Mouse (Mus musculus): Measurements from ENCODE around the gene A330070K13Rik. TPM values are rescaled to one million over a fixed set of nuclear protein-coding genes. Genes with fewer than 3 reads are reported as not detected.

The A330070K13Rik gene
- polyA plus RNA-seq, 1 experiment from 2014 or later: not detected

DNA sequence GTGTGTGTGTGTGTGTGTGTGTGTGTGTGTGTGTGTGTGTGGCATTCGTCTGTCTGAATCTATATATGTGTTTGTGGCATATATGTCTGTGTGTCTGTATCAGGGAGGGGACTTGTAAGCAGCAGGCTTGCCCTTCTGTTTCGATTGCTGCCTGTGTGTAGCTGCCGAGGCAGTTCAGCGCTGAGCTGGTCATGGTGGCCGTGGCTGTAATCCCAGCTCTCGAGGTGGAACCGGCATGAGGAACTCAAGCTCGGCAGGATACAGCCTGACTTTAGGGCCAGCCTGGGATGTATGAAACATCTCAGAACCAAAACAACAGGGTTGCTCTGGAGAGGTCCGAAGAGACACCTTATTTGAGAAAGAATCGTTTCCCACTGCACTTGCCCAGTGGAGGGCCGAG is 50.5 kb downstream of the A330070K13Rik start:
- Histone ChIP-seq H3K4me3 (replicated peaks; ENCODE audit: low read length) (no peak overlapping the region), H3K36me3 (ENCODE audit: control insufficient read depth, insufficient read depth) (peaks cover 7% of the 10 kb centered on the region), H3K9me3 (ENCODE audit: control insufficient read depth, low read length) (no peaks in the 10 kb centered on the region), H3K27me3 (replicated peaks; ENCODE audit: control insufficient read depth, insufficient read depth, low read length) (no peaks in the 10 kb centered on the region), H3K27ac (ENCODE audit: low read length) (no peak overlapping the region), H3K4me1 (replicated peaks; ENCODE audit: control insufficient read depth, insufficient read depth, low read length) (peaks cover 16% of the 10 kb centered on the region), H3K4me2 (ENCODE audit: low read length) (no peak overlapping the region), H3K9ac (replicated peaks; ENCODE audit: low read depth, low read length) (no peak overlapping the region)
- 91% methylated on average over 11 of the region's 11 CpGs for WGBS
- ATAC-seq: no peak

DNA sequence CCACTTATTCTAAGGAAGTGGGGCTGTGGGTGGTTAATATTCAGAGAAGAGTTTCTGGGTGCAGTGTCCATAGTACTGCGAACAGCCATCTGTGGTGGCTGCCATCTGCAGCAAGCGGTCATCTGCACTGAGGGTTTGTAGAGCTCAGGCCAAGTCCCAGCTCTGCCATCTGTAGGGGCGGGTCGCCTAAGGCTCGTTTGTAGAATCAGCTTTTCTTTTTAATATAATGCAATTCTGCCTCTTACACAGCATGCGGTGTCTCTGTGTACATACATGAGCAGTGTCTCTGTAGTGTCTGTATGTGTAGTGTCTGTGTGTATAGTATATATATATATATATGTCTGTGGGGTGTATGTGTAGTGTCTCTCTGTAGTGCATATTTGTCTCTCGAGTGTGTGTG is 50.9 kb downstream of the A330070K13Rik start:
- peaks cover 7% of the 10 kb centered on the region for H3K36me3 ChIP-seq (ENCODE audit: control insufficient read depth, insufficient read depth)
- H3K9me3 ChIP-seq (ENCODE audit: control insufficient read depth, low read length): no peaks in the 10 kb centered on the region
- H3K4me1 ChIP-seq (replicated peaks; ENCODE audit: control insufficient read depth, insufficient read depth, low read length): peaks cover 16% of the 10 kb centered on the region
- no peak overlapping the region for H3K4me2 ChIP-seq (ENCODE audit: low read length)
- WGBS: 66% methylated on average over 7 of the region's 7 CpGs
- H3K9ac ChIP-seq (replicated peaks; ENCODE audit: low read depth, low read length): no peak overlapping the region
- peak; percentile 57; the same call in 1 of the 2 replicates for ATAC-seq
- H3K27me3 ChIP-seq (replicated peaks; ENCODE audit: control insufficient read depth, insufficient read depth, low read length): no peaks in the 10 kb centered on the region
- peak overlapping the region; percentile 42 for H3K27ac ChIP-seq (ENCODE audit: low read length)
- no peak overlapping the region for H3K4me3 ChIP-seq (replicated peaks; ENCODE audit: low read length)

DNA sequence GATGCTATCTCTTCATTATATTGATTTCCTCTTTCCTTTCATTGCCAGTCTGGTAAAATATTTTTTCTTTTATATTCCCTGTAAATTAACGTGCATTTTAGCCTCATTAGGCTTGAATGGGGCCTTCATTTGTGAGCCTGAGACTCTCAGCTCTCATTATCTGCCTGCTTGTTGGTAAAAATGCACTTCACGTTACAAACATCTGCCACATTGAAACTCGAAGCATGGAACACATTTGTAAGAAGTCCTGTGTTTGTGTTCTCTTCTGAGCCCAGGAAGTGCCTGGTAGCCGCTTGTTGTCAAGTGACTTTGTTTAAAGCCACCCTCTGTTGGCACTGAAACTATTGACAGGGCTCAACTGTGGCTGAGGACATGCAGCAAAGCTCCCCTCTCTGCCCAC is 53.2 kb downstream of the A330070K13Rik start:
- peaks cover 7% of the 10 kb centered on the region for H3K36me3 ChIP-seq (ENCODE audit: control insufficient read depth, insufficient read depth)
- ATAC-seq: 0 out of 2 replicates have a peak, but pooled peaks have one; percentile 26
- H3K4me1 ChIP-seq (replicated peaks; ENCODE audit: control insufficient read depth, insufficient read depth, low read length): peaks cover 16% of the 10 kb centered on the region
- 0 out of 2 replicates have a peak overlapping the region, but pooled peaks have one; percentile 48 for H3K27ac ChIP-seq (ENCODE audit: low read length)
- no peak overlapping the region for H3K9ac ChIP-seq (replicated peaks; ENCODE audit: low read depth, low read length)
- H3K27me3 ChIP-seq (replicated peaks; ENCODE audit: control insufficient read depth, insufficient read depth, low read length): no peaks in the 10 kb centered on the region
- WGBS: 7% methylated on average over 4 of the region's 4 CpGs
- H3K4me2 ChIP-seq (ENCODE audit: low read length): no peak overlapping the region
- H3K4me3 ChIP-seq (replicated peaks; ENCODE audit: low read length): no peak overlapping the region
- H3K9me3 ChIP-seq (ENCODE audit: control insufficient read depth, low read length): no peaks in the 10 kb centered on the region

DNA sequence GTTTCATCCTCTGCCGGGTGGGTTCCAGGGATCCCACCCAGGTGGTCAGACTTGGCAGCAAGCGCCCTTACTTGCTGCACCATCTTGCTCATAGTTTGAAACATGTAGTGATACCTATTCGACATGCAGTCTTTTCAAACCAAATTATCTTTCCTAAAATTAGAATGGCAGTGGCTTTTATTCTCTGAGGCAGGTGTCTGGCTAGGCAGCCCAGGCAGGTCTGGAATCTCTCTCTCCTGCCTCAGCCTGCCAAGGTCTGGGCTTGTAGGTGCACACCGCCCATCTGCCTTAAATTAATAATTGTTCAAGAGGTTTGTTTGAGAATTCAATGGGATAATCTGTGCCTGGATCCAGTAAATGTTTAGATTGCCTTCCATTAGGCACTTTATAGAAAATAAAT is 53.6 kb downstream of the A330070K13Rik start:
- ATAC-seq: no peak
- Histone ChIP-seq H3K36me3 (ENCODE audit: control insufficient read depth, insufficient read depth) (peaks cover 6% of the 10 kb centered on the region), H3K27ac (ENCODE audit: low read length) (peak overlapping the region; percentile 38), H3K9ac (replicated peaks; ENCODE audit: low read depth, low read length) (no peak overlapping the region), H3K4me2 (ENCODE audit: low read length) (no peak overlapping the region), H3K9me3 (ENCODE audit: control insufficient read depth, low read length) (no peaks in the 10 kb centered on the region), H3K4me3 (replicated peaks; ENCODE audit: low read length) (no peak overlapping the region), H3K4me1 (replicated peaks; ENCODE audit: control insufficient read depth, insufficient read depth, low read length) (peaks cover 16% of the 10 kb centered on the region), H3K27me3 (replicated peaks; ENCODE audit: control insufficient read depth, insufficient read depth, low read length) (no peaks in the 10 kb centered on the region)
- WGBS: 52% methylated on average over 4 of the region's 4 CpGs

DNA sequence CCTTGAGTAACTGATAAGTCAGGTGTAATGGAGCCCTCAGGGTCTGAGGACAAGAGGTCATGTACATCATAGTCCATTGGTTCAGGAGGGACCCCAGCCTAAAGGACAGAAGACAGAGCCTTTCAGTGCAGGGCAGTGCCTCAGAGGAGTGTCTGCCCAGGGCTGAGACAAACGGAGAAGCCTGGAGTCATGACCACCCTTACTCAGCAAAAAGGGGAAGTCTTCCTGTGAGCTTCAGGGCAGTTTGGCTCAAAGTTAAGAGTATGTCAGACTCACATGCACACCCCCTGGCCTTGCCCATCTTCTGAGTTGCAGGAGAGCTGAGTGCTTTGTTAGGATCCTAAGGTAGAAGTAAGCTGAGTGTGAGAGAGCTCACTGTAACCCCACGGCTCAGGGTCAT is 54.5 kb downstream of the A330070K13Rik start:
- Histone ChIP-seq H3K27me3 (replicated peaks; ENCODE audit: control insufficient read depth, insufficient read depth, low read length) (no peaks in the 10 kb centered on the region), H3K9me3 (ENCODE audit: control insufficient read depth, low read length) (no peaks in the 10 kb centered on the region), H3K4me1 (replicated peaks; ENCODE audit: control insufficient read depth, insufficient read depth, low read length) (peaks cover 16% of the 10 kb centered on the region), H3K9ac (replicated peaks; ENCODE audit: low read depth, low read length) (no peak overlapping the region), H3K36me3 (ENCODE audit: control insufficient read depth, insufficient read depth) (no peaks in the 10 kb centered on the region), H3K4me2 (ENCODE audit: low read length) (no peak overlapping the region), H3K27ac (ENCODE audit: low read length) (no peak overlapping the region), H3K4me3 (replicated peaks; ENCODE audit: low read length) (no peak overlapping the region)
- no peak for ATAC-seq
- WGBS: 88% methylated on average over 2 of the region's 2 CpGs

Other genes starting within 250 kb of the A330070K13Rik start
- 14.3 and 14.9 TPM in 2 replicates for gene Kctd7, start 239.8 kb downstream of the A330070K13Rik start, polyA plus RNA-seq (2015; fragmentation: Nextera tagmentation; extraction: Ambion mirVana)
- 44.7 and 47.0 TPM in 2 replicates for gene Rabgef1, start 212.8 kb downstream of the A330070K13Rik start, polyA plus RNA-seq (2015; fragmentation: Nextera tagmentation; extraction: Ambion mirVana)
- gene Tmem248, start 167.6 kb downstream of the A330070K13Rik start, polyA plus RNA-seq (2015; fragmentation: Nextera tagmentation; extraction: Ambion mirVana): 22.3 and 23.0 TPM in 2 replicates
- 60.3 TPM in 2 replicates for gene Sbds, start 129.1 kb downstream of the A330070K13Rik start, polyA plus RNA-seq (2015; fragmentation: Nextera tagmentation; extraction: Ambion mirVana)
- 25.4 and 29.6 TPM in 2 replicates for gene Tyw1, start 129.0 kb downstream of the A330070K13Rik start, polyA plus RNA-seq (2015; fragmentation: Nextera tagmentation; extraction: Ambion mirVana)
- gene Caln1, start 15.2 kb downstream of the A330070K13Rik start, polyA plus RNA-seq (2015; fragmentation: Nextera tagmentation; extraction: Ambion mirVana): 21.2 and 24.4 TPM in 2 replicates